ENCODE assay signal across 7 mouse cellular contexts in genomic region chr15:86096604-86097020, GRCm38 (mm10). TPM values are rescaled to one million over a fixed set of nuclear protein-coding genes. Genes with fewer than 3 reads are reported as not detected.
DNase-seq lines count a peak whose midpoint lies in the region; ATAC-seq and TF ChIP-seq lines count a peak whose summit lies in the region.
"Not testable (repeated sequence)": the region's sequence is repeated elsewhere in the genome, so short reads cannot be mapped to it uniquely, and the experiment has no call there.

No protein-coding gene starts in this region.

- peak; percentile 42 for DNase-seq in CH12.LX (ENCODE audit: extremely low read depth)
- DNase-seq in heart, embryonic 10.5 days (ENCODE audit: low spot score); kidney, postnatal 0 days (ENCODE audit: low spot score): not testable (repeated sequence)

- not testable (repeated sequence) for H3K27ac ChIP-seq in CH12.LX (ENCODE audit: insufficient read depth, low read depth)
- peak overlapping the region; percentile 23; the same call in 1 of the 2 replicates for H3K27ac ChIP-seq in heart, embryonic 10.5 days
- 0 out of 2 replicates have a peak overlapping the region, but pooled peaks have one; percentile 1 for H3K27ac ChIP-seq in hindbrain, embryonic 12.5 days
- H3K27ac ChIP-seq in intestine, embryonic 16.5 days (ENCODE audit: low read length) = peak overlapping the region; percentile 81
- 0 out of 2 replicates have a peak overlapping the region, but pooled peaks have one; percentile 47 for H3K27ac ChIP-seq in kidney, postnatal 0 days
- peak overlapping the region; percentile 78 for H3K27ac ChIP-seq in stomach, embryonic 15.5 days

- not testable (repeated sequence) for H3ac ChIP-seq in myocyte (ENCODE audit: control insufficient read depth, insufficient read length)

- peaks cover 46% of the 10 kb centered on the region for H3K27me3 ChIP-seq in CH12.LX (replicated peaks)
- H3K27me3 ChIP-seq in heart, embryonic 10.5 days (ENCODE audit: insufficient read depth, poor library complexity, severe bottlenecking); hindbrain, embryonic 12.5 days; intestine, embryonic 16.5 days (replicated peaks; ENCODE audit: control insufficient read depth, insufficient read depth, low read length); kidney, postnatal 0 days (ENCODE audit: insufficient read depth, low read length); myocyte (ENCODE audit: control insufficient read depth, insufficient read depth, insufficient read length); stomach, embryonic 15.5 days (replicated peaks): not testable (repeated sequence)

- TF ChIP-seq CTCF in CH12.LX (conservative IDR thresholded peaks at IDR 0.05 in 1 of 2, IDR thresholded peaks at IDR 0.05 in 1 of 2; ENCODE audit: low read depth in 2 of 2, low read length in 2 of 2); kidney, postnatal 0 days (IDR thresholded peaks at IDR 0.05; ENCODE audit: low read depth): not testable (repeated sequence)

- ATAC-seq in hindbrain, embryonic 12.5 days (ENCODE audit: low FRiP score); intestine, embryonic 16.5 days; kidney, postnatal 0 days (replicated peaks; ENCODE audit: low FRiP score, low read depth); stomach, embryonic 15.5 days (ENCODE audit: insufficient read depth, low FRiP score, low read depth): not testable (repeated sequence)

- not testable (repeated sequence) for TF ChIP-seq POLR2A in CH12.LX (IDR thresholded peaks at IDR 0.05; ENCODE audit: low read depth, low read length); myocyte (IDR thresholded peaks at IDR 0.05; ENCODE audit: insufficient read length, low read depth)

- H3K4me3 ChIP-seq in CH12.LX (replicated peaks in 1 of 3; ENCODE audit: low read depth in 2 of 3, low read length in 2 of 3, poor library complexity in 1 of 3); heart, embryonic 10.5 days; hindbrain, embryonic 12.5 days; intestine, embryonic 16.5 days (ENCODE audit: low read length); kidney, postnatal 0 days (replicated peaks; ENCODE audit: low read depth, low read length); myocyte; stomach, embryonic 15.5 days (replicated peaks): not testable (repeated sequence)

- in situ Hi-C loops in CH12.LX (cut with MboI; ENCODE audit: low pct_ligation_motif_present, low pct_unique_long_range_greater_than_20kb, low sequenced_read_pairs) = not testable (repeated sequence)

- peaks cover 20 to 40% of the 10 kb centered on the region in 2 experiments for H3K4me1 ChIP-seq in CH12.LX (ENCODE audit: control insufficient read depth in 1 of 2, insufficient read depth in 2 of 2)
- peaks cover 31% of the 10 kb centered on the region for H3K4me1 ChIP-seq in heart, embryonic 10.5 days
- not testable (repeated sequence) for H3K4me1 ChIP-seq in hindbrain, embryonic 12.5 days; kidney, postnatal 0 days (replicated peaks; ENCODE audit: insufficient read depth, low read length)
- H3K4me1 ChIP-seq in intestine, embryonic 16.5 days (ENCODE audit: control insufficient read depth, insufficient read depth, low read length) = peaks cover 23% of the 10 kb centered on the region
- peaks cover 24% of the 10 kb centered on the region for H3K4me1 ChIP-seq in stomach, embryonic 15.5 days

- not testable (repeated sequence) for TF ChIP-seq RAD21 in CH12.LX (IDR thresholded peaks at IDR 0.05; ENCODE audit: low read depth, low read length)

- not testable (repeated sequence) for H3K9me3 ChIP-seq in CH12.LX (replicated peaks; ENCODE audit: low read length); heart, embryonic 10.5 days; hindbrain, embryonic 12.5 days (replicated peaks); intestine, embryonic 16.5 days (ENCODE audit: control insufficient read depth, low read length); kidney, postnatal 0 days (replicated peaks; ENCODE audit: low read length); stomach, embryonic 15.5 days

- H3K9ac ChIP-seq in CH12.LX (ENCODE audit: insufficient read depth, low read depth); hindbrain, embryonic 12.5 days; kidney, postnatal 0 days (ENCODE audit: low read depth, low read length); stomach, embryonic 15.5 days: not testable (repeated sequence)
- 0 out of 2 replicates have a peak overlapping the region, but pooled peaks have one; percentile 6 for H3K9ac ChIP-seq in intestine, embryonic 16.5 days (ENCODE audit: low read depth, low read length)

- 93% methylated on average over 5 of the region's 5 CpGs for WGBS in heart, embryonic 10.5 days
- 94% methylated on average over 5 of the region's 5 CpGs for WGBS in hindbrain, embryonic 12.5 days
- 89% methylated on average over 5 of the region's 5 CpGs for WGBS in intestine, embryonic 16.5 days
- WGBS in kidney, postnatal 0 days = 96% methylated on average over 5 of the region's 5 CpGs
- 88% methylated on average over 5 of the region's 5 CpGs for WGBS in stomach, embryonic 15.5 days

- not testable (repeated sequence) for H3K36me3 ChIP-seq in CH12.LX (replicated peaks in 1 of 2; ENCODE audit: control insufficient read depth in 1 of 2, insufficient read depth in 1 of 2, low read length in 1 of 2); intestine, embryonic 16.5 days (ENCODE audit: control insufficient read depth, insufficient read depth, low read length); kidney, postnatal 0 days (ENCODE audit: insufficient read depth, low read length); stomach, embryonic 15.5 days
- H3K36me3 ChIP-seq in heart, embryonic 10.5 days = peaks cover 13% of the 10 kb centered on the region; the same call in 1 of the 2 replicates
- 0 out of 2 replicates have a peak, but pooled peaks cover 20% of the 10 kb centered on the region for H3K36me3 ChIP-seq in hindbrain, embryonic 12.5 days
- H3K36me3 ChIP-seq in myocyte (ENCODE audit: control insufficient read depth, insufficient read depth) = peaks cover 11% of the 10 kb centered on the region

- dilution Hi-C loops in CH12.LX (cut with MboI; ENCODE audit: extremely low pct_ligation_motif_present, extremely low pct_unique_long_range_greater_than_20kb, low sequenced_read_pairs) = not testable (repeated sequence)

- not testable (repeated sequence) for H3K4me2 ChIP-seq in CH12.LX (ENCODE audit: insufficient read depth, low read depth, poor library complexity, severe bottlenecking); hindbrain, embryonic 12.5 days (replicated peaks); intestine, embryonic 16.5 days (ENCODE audit: low read depth, low read length); kidney, postnatal 0 days (ENCODE audit: low read length); stomach, embryonic 15.5 days
- peak overlapping the region; percentile 34 for H3K4me2 ChIP-seq in myocyte (ENCODE audit: low read depth)

- peak; percentile 68 for TF ChIP-seq EP300 in CH12.LX (IDR thresholded peaks at IDR 0.05; ENCODE audit: low read length)

- not testable (repeated sequence) for H3K79me2 ChIP-seq in CH12.LX (replicated peaks; ENCODE audit: control insufficient read depth, extremely low read depth, insufficient read depth, poor library complexity, severe bottlenecking)
- H3K79me2 ChIP-seq in myocyte (ENCODE audit: control insufficient read depth, insufficient read depth) = peaks cover 14% of the 10 kb centered on the region

TF ChIP-seq in CH12.LX, 34 proteins besides CTCF, POLR2A, EP300 and RAD21 (continues in another document):
- TF ChIP-seq MAX (IDR thresholded peaks at IDR 0.05; ENCODE audit: low read length) (peak; percentile 44; the same call in 1 of the 2 replicates), BHLHE40 (IDR thresholded peaks at IDR 0.05; ENCODE audit: low read depth, low read length) (peak; percentile 53; the same call in 1 of the 2 replicates), TCF12 (IDR thresholded peaks at IDR 0.05; ENCODE audit: low read depth, low read length) (0 out of 2 replicates have a peak, but pooled peaks have one; percentile 39), TBP (conservative IDR thresholded peaks at IDR 0.05; ENCODE audit: low read depth, low read length) (peak; percentile 94), MAZ (IDR thresholded peaks at IDR 0.05; ENCODE audit: low read depth, low read length) (0 out of 2 replicates have a peak, but pooled peaks have one; percentile 25)

RNA-seq across cellular contexts. Expression of gene Gramd4, which starts 39.1 kb away (rescaled TPM):
- total RNA-seq in CH12.LX (2012; rRNA removed) (0.08 and 0.17 TPM in 2 replicates), CH12.LX (2014; rRNA removed) (0.66 TPM in 2 replicates)
- polyA plus RNA-seq in CH12.LX (2012; ENCODE audit: insufficient read length, low read depth) (0.56 and 0.63 TPM in 2 replicates), myocyte (2012; fragmentation: generic; extraction: Trizol) (15.0 TPM)
- polyA plus RNA-seq in heart, embryonic 10.5 days (2016; fragmentation: Nextera tagmentation; extraction: Ambion mirVana) = 9.6 and 11.6 TPM in 2 replicates
- 32.5 and 35.2 TPM in 2 replicates for polyA plus RNA-seq in hindbrain, embryonic 12.5 days (2016; fragmentation: Nextera tagmentation; extraction: Ambion mirVana)
- polyA plus RNA-seq in intestine, embryonic 16.5 days (2015; fragmentation: Nextera tagmentation; extraction: Ambion mirVana) = 9.1 and 9.5 TPM in 2 replicates
- 13.3 and 13.5 TPM in 2 replicates for polyA plus RNA-seq in kidney, postnatal 0 days (2015; fragmentation: Nextera tagmentation; extraction: Ambion mirVana)
- polyA plus RNA-seq in stomach, embryonic 15.5 days (2015; fragmentation: Nextera tagmentation; extraction: Ambion mirVana) = 13.8 and 15.2 TPM in 2 replicates
